Mouse (Mus musculus) bone marrow macrophage, adult 2 months (primary cell): ENCODE data around the gene Gm4131. TPM values are rescaled to one million over a fixed set of nuclear protein-coding genes. Genes with fewer than 3 reads are reported as not detected.
"Not testable (repeated sequence)": the region's sequence is repeated elsewhere in the genome, so short reads cannot be mapped to it uniquely, and the experiment has no call there.

Source experiments
- H3K27ac ChIP-seq: 2 replicates; pipeline ENCODE4 v1.5.1; 2012; ENCODE audit warnings: low read depth, low read length; ENCODE audit not compliant: insufficient read depth
- H3K4me1 ChIP-seq: 2 replicates; pipeline ENCODE4 v1.6.1; 2012; ENCODE audit warnings: low read length; ENCODE audit not compliant: control insufficient read depth, insufficient read depth
- H3K4me3 ChIP-seq: 2 replicates; pipeline ENCODE4 v1.5.1; 2012; ENCODE audit warnings: mild to moderate bottlenecking, low read length, moderate library complexity; ENCODE audit not compliant: insufficient read depth
- CTCF ChIP-seq: IDR thresholded peaks from 2 replicates; pipeline ENCODE4 v1.5.1; 2012; ENCODE audit warnings: low read depth, mild to moderate bottlenecking, low read length, moderate library complexity
- POLR2A ChIP-seq: IDR thresholded peaks from 2 replicates; pipeline ENCODE4 v1.6.1; 2012; ENCODE audit warnings: mild to moderate bottlenecking, low read depth, low read length, borderline replicate concordance
- polyA plus RNA-seq: library from polyadenylated mRNA; stranded (reverse); fragments of >200 nt; gene quantifications from 2 replicates; pipeline ENCODE4 v1.2.4, GENCODE M21; 2012; ENCODE audit not compliant: missing spikeins, insufficient read depth, insufficient read length

Gm4131 gene
- not detected in 2 replicates for polyA plus RNA-seq

DNA sequence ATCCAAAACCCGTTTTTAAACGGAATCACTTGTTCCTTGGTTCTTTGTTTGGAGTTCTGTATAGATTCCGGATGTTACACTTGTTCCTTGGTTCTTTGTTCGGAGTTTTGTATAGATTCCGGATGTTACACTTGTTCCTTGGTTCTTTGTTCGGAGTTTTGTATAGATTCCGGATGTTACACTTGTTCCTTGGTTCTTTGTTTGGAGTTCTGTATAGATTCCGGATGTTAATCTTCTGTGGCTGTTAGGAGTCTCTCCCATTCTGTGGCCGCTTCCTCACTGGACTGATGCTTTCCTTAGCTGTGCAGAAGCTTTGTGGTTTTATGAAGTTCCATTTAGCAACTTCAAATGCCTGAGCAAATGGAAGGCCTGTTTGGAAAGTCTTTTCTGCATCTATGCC lies at the start of gene Gm4131:
TSS of gene Gm4131 (minus strand) at position 101 of the 400 bp plus-strand sequence.
- not testable (repeated sequence) for H3K4me1 ChIP-seq, H3K4me3 ChIP-seq, H3K27ac ChIP-seq

DNA sequence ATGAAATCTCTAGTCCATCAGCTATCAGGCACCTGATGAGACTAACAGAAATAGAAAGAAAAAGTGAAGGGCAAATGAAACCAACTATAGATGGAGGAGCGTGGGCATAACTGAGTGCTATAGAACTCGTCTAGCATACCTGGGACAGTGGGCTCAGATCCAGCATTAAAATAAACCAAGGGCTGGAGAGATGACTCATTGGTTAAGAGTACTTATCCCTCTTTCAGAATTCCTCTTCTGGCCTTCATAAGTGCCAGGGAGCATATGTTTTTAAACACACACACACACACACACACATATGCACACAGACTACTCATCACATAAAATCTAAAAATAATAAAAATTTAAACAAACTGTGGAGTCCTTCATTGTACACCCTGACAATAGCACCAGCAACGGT lies 43.2 kb upstream of the Gm4131 start:
- H3K4me1 ChIP-seq, result peaks cover 6% of the 10 kb centered on the region; the same call in 1 of the 2 replicates
- no peak overlapping the region for H3K4me3 ChIP-seq
- TF ChIP-seq CTCF, result no peak
- no peak for TF ChIP-seq POLR2A
- H3K27ac ChIP-seq, result no peak overlapping the region

DNA sequence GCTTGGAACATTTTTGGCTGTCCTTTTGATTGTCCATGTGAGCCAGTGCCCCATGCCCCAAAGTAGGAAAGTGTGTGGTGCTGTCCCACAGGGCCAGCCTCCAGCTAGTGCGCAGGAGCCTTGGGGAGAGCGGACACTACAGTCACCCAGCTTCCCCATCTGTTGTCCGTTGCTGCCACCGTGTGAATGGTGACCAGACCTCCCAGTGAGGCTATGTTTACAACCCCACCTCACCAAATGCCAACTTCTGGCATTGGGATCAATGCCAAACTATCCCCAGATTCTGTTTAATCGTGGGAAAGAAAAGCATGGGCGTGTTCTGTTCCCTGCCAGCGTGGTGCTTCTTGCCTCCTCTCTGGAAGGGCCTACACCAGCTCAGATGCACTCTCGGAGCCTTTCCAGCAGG lies 41.1 kb upstream of the Gm4131 start:
- no peak overlapping the region for H3K4me3 ChIP-seq
- no peak overlapping the region for H3K27ac ChIP-seq
- peaks cover 4% of the 10 kb centered on the region; the same call in 1 of the 2 replicates for H3K4me1 ChIP-seq
- TF ChIP-seq POLR2A (no peak), CTCF (no peak)

DNA sequence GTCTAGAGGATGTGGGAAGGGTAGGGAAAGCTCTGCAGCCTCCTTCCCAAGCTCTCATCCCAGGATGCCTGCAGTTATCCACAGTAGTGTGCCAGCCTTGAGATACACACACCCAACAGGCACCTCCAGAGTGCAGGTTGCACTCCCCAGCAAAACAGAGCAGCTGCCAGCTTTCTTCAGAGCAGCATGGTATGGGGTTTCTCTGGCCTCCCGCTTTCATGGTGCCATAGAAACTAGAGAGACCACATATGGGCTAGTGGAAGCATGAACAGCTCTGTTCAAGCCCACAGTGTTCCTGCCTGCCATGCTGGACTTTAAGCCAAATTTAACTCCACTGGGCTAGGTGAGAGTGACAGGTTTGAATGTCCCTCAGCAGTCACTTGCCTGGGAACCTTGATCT lies 36.1 kb upstream of the Gm4131 start:
- Histone ChIP-seq H3K4me3 (no peak overlapping the region), H3K4me1 (peaks cover 4% of the 10 kb centered on the region; the same call in 1 of the 2 replicates), H3K27ac (no peak overlapping the region)
- TF ChIP-seq POLR2A (no peak), CTCF (no peak)

DNA sequence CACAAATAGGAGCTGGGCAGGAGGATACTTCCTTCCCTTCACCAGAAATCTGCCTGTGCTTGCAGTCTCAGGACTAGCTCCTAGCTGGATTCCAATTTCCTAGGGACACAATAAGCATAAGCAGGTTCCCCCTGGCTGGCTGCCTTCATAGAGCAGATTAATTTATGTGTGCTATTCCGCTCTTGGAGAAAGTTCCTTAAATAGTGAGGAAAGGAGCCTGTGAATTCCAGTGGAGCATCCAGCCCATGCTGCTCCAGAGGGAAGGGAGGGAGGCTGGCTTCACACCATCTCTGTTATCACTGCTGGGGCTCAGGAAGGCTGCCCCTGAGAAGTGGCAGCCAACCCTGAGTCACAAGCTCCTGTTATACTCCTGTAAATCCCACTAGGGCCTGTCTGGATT lies 35.5 kb upstream of the Gm4131 start:
- TF ChIP-seq POLR2A, result no peak
- TF ChIP-seq CTCF, result no peak
- Histone ChIP-seq H3K4me1 (peaks cover 4% of the 10 kb centered on the region; the same call in 1 of the 2 replicates), H3K27ac (no peak overlapping the region), H3K4me3 (no peak overlapping the region)

DNA sequence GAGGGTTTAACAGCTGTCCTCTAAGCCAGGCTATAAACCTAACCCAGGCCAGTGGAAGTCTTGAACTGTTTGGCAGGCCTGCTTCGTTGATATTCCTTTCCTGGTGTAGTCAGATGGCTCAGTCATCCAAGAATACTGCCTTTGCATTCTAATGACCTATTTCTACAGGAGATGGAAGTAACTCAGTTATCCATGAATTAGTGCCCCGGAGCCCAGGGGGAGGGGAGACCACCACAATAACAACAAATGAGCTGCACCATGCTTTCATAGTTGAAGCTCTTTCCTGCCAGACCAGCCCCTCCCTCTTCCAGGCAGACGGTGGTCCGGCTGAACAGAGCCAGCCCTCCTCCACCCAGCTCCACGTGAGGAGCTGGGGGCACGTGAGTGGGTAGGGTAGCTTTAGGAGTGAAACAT lies 33.4 kb upstream of the Gm4131 start:
- TF ChIP-seq CTCF (no peak), POLR2A (no peak)
- H3K4me3 ChIP-seq, result no peak overlapping the region
- no peaks in the 10 kb centered on the region for H3K4me1 ChIP-seq
- H3K27ac ChIP-seq, result no peak overlapping the region

DNA sequence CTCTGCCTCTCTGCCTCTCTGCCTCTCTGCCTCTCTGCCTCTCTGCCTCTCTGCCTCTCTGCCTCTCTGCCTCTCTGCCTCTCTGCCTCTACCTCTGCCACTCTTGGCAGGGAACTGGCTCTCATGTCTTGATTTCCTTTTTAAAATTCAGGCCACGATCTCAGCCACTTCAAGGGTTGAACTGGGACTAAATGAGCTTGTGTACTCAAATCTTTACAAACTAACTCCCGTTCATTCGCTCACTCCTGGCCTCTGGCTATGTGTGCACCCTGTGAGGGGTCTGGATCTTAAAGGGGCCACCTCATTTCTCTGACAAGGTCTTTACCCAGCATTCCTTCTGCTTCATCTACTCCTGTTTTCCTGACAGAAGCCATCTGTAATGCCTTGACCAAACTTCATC lies 18.6 kb upstream of the Gm4131 start:
- Histone ChIP-seq H3K4me3 (no peak overlapping the region), H3K27ac (no peak overlapping the region), H3K4me1 (no peaks in the 10 kb centered on the region)
- TF ChIP-seq POLR2A (no peak), CTCF (no peak)

DNA sequence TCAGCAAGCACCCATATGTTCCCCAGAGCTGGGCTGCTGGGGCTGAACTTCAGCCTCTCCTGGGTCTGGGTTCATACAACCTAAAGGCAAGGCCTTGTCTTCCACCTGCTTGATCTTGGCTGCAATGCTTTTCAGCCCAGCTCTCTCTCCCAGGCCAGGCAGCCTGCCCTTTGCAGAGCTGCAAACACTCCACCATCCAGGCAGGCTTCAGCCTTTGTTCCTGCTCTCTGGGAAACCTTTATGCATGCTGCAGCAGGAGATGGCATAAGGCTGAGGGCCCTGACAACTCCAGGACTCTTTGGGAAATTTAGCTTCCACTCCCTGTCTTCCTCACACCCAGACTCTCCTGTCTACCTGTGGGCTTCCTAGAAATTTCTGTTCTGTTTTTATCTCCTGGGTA lies 17.9 kb upstream of the Gm4131 start:
- no peak for TF ChIP-seq CTCF
- no peak for TF ChIP-seq POLR2A
- H3K4me1 ChIP-seq, result no peaks in the 10 kb centered on the region
- H3K27ac ChIP-seq, result no peak overlapping the region
- no peak overlapping the region for H3K4me3 ChIP-seq

DNA sequence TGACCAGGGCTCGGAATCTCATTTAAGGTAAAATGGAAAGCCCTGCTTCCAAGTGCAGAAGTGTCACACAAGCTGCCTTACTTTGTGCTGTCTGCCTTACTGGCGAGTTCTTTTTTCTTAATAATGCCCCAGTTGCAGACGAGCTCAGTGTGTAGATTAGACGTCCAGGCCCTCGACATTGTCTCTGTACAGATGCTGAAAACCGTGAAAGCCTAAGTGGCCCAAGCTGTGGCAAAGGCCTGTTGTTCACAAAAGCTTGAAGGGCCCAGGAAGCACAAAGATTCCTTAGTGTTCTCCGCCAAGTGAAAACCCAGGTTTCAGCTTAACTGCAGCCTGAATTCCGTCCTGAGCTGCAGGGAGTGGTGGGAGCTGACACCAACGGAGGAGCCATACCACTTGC lies 15.0 kb upstream of the Gm4131 start:
- no peaks in the 10 kb centered on the region for H3K4me1 ChIP-seq
- H3K27ac ChIP-seq, result no peak overlapping the region
- H3K4me3 ChIP-seq, result no peak overlapping the region
- no peak for TF ChIP-seq POLR2A
- no peak for TF ChIP-seq CTCF

DNA sequence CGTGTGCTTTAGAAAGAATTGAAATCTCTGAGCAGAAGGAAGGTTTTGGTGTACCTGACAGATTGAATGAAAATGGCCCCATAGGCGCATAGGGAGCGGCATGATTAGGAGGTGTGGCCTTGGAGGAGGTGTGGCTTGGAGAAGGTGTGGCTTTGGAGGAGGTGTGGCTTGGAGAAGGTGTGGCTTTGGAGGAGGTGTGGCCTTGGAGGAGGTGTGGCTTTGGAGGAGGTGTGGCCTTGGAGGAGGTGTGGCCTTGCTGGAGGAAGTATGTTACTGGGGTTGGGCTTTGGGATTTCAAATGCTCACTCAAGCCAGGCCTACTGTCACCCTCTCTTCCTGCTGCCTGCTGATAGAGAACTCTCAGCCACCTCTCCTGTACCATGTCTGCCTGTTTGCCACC lies 14.2 kb upstream of the Gm4131 start:
- Histone ChIP-seq H3K4me3 (no peak overlapping the region), H3K4me1 (no peaks in the 10 kb centered on the region), H3K27ac (no peak overlapping the region)
- no peak for TF ChIP-seq POLR2A
- TF ChIP-seq CTCF, result no peak

DNA sequence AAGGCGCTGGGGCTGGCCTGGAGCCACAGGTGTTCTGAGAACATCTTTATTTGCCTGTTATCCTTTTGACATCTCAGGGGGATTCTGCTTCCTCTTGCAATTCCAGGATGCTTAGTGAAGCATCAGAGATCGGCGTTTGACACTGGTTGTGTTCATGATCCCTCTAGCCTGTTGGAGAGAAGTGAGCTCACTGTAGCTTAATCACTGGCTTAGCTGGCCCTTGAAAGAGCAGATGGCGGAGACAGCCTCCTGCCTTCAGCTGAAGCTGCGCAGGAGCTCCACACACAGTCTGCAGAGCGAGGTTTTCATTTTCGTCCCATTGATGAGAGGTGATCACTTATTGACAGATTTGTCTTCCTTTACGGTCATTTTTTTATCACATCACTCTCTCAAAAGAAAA lies 9.1 kb upstream of the Gm4131 start:
- TF ChIP-seq POLR2A (no peak), CTCF (no peak)
- H3K4me3 ChIP-seq, result no peak overlapping the region
- no peak overlapping the region for H3K27ac ChIP-seq
- H3K4me1 ChIP-seq, result no peaks in the 10 kb centered on the region
